Mouse (Mus musculus): Measurements from ENCODE around the gene Sytl3.

Sytl3 gene

GRCm38 (mm10) chr17:6778332-6778683 lies 119.4 kb downstream of the Sytl3 start:
- peak; percentile 58 for DNase-seq (ENCODE audit: low read depth, low spot score)

- DNase-seq (ENCODE audit: low read depth, low spot score) = peak; percentile 88
Observed at GRCm38 (mm10) chr17:6778771-6779509, 120.0 kb downstream of the Sytl3 start.

- DNase-seq (ENCODE audit: low read depth, low spot score) = peak; percentile 27
Observed at GRCm38 (mm10) chr17:6779632-6780031, 120.7 kb downstream of the Sytl3 start.

GRCm38 (mm10) chr17:6780521-6781115 lies 121.7 kb downstream of the Sytl3 start:
- DNase-seq (ENCODE audit: low read depth, low spot score) = no peak

GRCm38 (mm10) chr17:6781273-6781672 lies 122.4 kb downstream of the Sytl3 start:
- no peak for DNase-seq (ENCODE audit: low read depth, low spot score)

- peak; percentile 85 for DNase-seq (ENCODE audit: low read depth, low spot score)
Observed at GRCm38 (mm10) chr17:6782033-6782526, 123.2 kb downstream of the Sytl3 start.

- peak; percentile 96 for DNase-seq (ENCODE audit: low read depth, low spot score)
Observed at GRCm38 (mm10) chr17:6782611-6783005, 123.7 kb downstream of the Sytl3 start, which contains the start of gene Ezr. Gene Ezr (minus strand): TSS chr17:6782784.

GRCm38 (mm10) chr17:6783006-6783661 lies 124.2 kb downstream of the Sytl3 start:
- peak; percentile 71 for DNase-seq (ENCODE audit: low read depth, low spot score)

GRCm38 (mm10) chr17:6783756-6784357 lies 125.0 kb downstream of the Sytl3 start:
- DNase-seq (ENCODE audit: low read depth, low spot score) = no peak

GRCm38 (mm10) chr17:6787241-6787640 lies 128.3 kb downstream of the Sytl3 start:
- no peak for DNase-seq (ENCODE audit: low read depth, low spot score)
